Comparison of ENCODE assay signal across 19 mouse cellular contexts in the genomic region with DNA sequence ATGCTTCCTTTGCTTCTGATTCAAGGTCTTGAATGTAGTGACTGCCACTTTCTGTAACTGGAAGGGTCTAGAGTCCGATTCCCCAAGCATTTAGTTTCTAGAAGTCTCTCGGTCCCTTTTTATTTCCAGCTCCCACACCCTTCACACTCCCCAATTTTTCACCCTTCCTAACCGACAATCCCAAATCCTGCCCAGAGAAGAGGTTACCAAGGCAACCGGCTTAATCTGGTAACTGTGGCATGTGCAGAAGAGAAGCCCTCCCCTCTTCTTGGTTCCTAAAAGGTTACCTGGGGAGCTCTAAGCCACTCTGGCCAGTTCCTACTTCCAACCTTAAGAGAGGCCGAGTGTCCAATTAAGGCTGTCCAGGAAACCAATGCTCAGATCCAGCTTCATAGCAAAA. TPM values are rescaled to one million over a fixed set of nuclear protein-coding genes. Genes with fewer than 3 reads are reported as not detected.
A peak's percentile ranks its signal among the peaks of the same experiment; 100 is the strongest.
DNase-seq lines count a peak whose midpoint lies in the region; ATAC-seq lines count a peak whose summit lies in the region.
"Had no signal": no experiment of that assay in that cellular context is flagged by ENCODE, and none has a peak within 500 bp of the region (broad histone marks: within the 10 kb centered on the region; RNA-seq: fewer than 3 reads in every experiment).

No protein-coding gene starts in this region.

- no peaks in the 10 kb centered on the region for H3K27me3 ChIP-seq in stomach, embryonic 16.5 days (ENCODE audit: control insufficient read depth, insufficient read depth, low read length)

- peak overlapping the region; percentile 86; the same call in 1 of the 2 replicates for H3K27ac ChIP-seq in stomach, embryonic 16.5 days (ENCODE audit: low read length)
- H3K27ac ChIP-seq: gastrocnemius, adult 2 months; heart, embryonic 10.5 days; hindbrain, embryonic 10.5 days; kidney, postnatal 0 days; liver, embryonic 15.5 days had no signal

- 0 out of 2 replicates have a peak, but pooled peaks cover 18% of the 10 kb centered on the region for H3K36me3 ChIP-seq in stomach, embryonic 16.5 days (ENCODE audit: control insufficient read depth, insufficient read depth, low read length)

- DNase-seq in layer of hippocampus, postnatal 14 days (ENCODE audit: low spot score in 2 of 2): peak; percentile 65 to 75
- DNase-seq in layer of hippocampus, postnatal 25 days (ENCODE audit: extremely low spot score in 1 of 2, low spot score in 1 of 2): no peak
- DNase-seq in right cerebral cortex, postnatal 10 days (ENCODE audit: low spot score in 2 of 2): peak; percentile 59 to 80
- no peak for DNase-seq in right cerebral cortex, postnatal 36 days (ENCODE audit: low spot score in 2 of 2)
- peak; percentile 34 for DNase-seq in brain, embryonic 18.5 days (ENCODE audit: low read depth, low spot score)
- DNase-seq in testis, postnatal 10 days (ENCODE audit: low spot score): no peak
- DNase-seq: adrenal gland, adult 8-10 months; cerebellum, adult 11-12 months; cerebellum, postnatal 14 days; embryo, embryonic 11 days; gastrocnemius, adult 2 months; kidney, adult 18-20 months; thymus, adult 18-20 months had no signal

- H3K9ac ChIP-seq in stomach, embryonic 16.5 days (ENCODE audit: low read length): no peak overlapping the region
- H3K9ac ChIP-seq: liver, embryonic 15.5 days had no signal

- H3K9me3 ChIP-seq in stomach, embryonic 16.5 days (replicated peaks; ENCODE audit: control insufficient read depth, low read length): no peaks in the 10 kb centered on the region
- H3K9me3 ChIP-seq: heart, embryonic 10.5 days; hindbrain, embryonic 10.5 days; liver, embryonic 15.5 days had no signal

- H3K4me3 ChIP-seq in stomach, embryonic 16.5 days (replicated peaks; ENCODE audit: low read length): no peak overlapping the region
- H3K4me3 ChIP-seq: gastrocnemius, adult 2 months; heart, embryonic 10.5 days; hindbrain, embryonic 10.5 days; liver, embryonic 15.5 days had no signal

- ATAC-seq in stomach, embryonic 16.5 days (ENCODE audit: insufficient read depth, low FRiP score): no peak
- no peak for ATAC-seq in megakaryocyte-erythroid progenitor cell, adult 5-6 weeks (replicated peaks; ENCODE audit: low FRiP score, low TSS enrichment, poor library complexity, severe bottlenecking)

- H3K4me2 ChIP-seq in stomach, embryonic 16.5 days (ENCODE audit: low read depth, low read length): no peak overlapping the region

- WGBS in stomach, embryonic 16.5 days: 52% methylated on average over 5 of the region's 5 CpGs

- peaks cover 14% of the 10 kb centered on the region; the same call in 1 of the 2 replicates for H3K4me1 ChIP-seq in stomach, embryonic 16.5 days (ENCODE audit: control insufficient read depth, insufficient read depth, low read length)

RNA-seq across cellular contexts. Expression of gene Rapgefl1, which starts 1.3 kb away (rescaled TPM):
- total RNA-seq in layer of hippocampus, postnatal 14 days (2021): 100 to 1,000 TPM; 159 to 165 TPM
- 100 to 1,000 TPM; 185 to 222 TPM for total RNA-seq in layer of hippocampus, postnatal 25 days (2021)
- 6.5 and 7.8 TPM in 2 replicates for polyA plus RNA-seq in stomach, embryonic 16.5 days (2015; fragmentation: Nextera tagmentation; extraction: Ambion mirVana)
- 2.2 TPM in 1 of 2 replicates, not detected in the other for total RNA-seq in megakaryocyte-erythroid progenitor cell, adult 5-6 weeks (2014; fragmentation: Nextera tagmentation)
- 1.7 TPM in 1 of 2 replicates, not detected in the other for total RNA-seq in megakaryocyte-erythroid progenitor cell, adult 5-6 weeks (2017)

RNA-seq across cellular contexts. Expression of gene Wipf2, which starts 28.1 kb away (rescaled TPM):
- 10 to 100 TPM; 35.8 to 43.8 TPM for total RNA-seq in layer of hippocampus, postnatal 14 days (2021)
- total RNA-seq in layer of hippocampus, postnatal 25 days (2021): 10 to 100 TPM; 57.2 to 61.4 TPM
- 5.0 and 5.3 TPM in 2 replicates for polyA plus RNA-seq in stomach, embryonic 16.5 days (2015; fragmentation: Nextera tagmentation; extraction: Ambion mirVana)
- total RNA-seq in megakaryocyte-erythroid progenitor cell, adult 5-6 weeks (2014; fragmentation: Nextera tagmentation): 23.5 and 26.9 TPM in 2 replicates
- 3.6 and 4.4 TPM in 2 replicates for total RNA-seq in megakaryocyte-erythroid progenitor cell, adult 5-6 weeks (2017)

RNA-seq across cellular contexts. Expression of gene Casc3, which starts 30.6 kb away (rescaled TPM):
- total RNA-seq in layer of hippocampus, postnatal 14 days (2021): 10 to 100 TPM; 56.7 to 59.7 TPM
- total RNA-seq in layer of hippocampus, postnatal 25 days (2021): 10 to 100 TPM; 53.3 to 60.6 TPM
- polyA plus RNA-seq in stomach, embryonic 16.5 days (2015; fragmentation: Nextera tagmentation; extraction: Ambion mirVana): 25.1 and 26.3 TPM in 2 replicates
- 47.6 and 51.8 TPM in 2 replicates for total RNA-seq in megakaryocyte-erythroid progenitor cell, adult 5-6 weeks (2014; fragmentation: Nextera tagmentation)
- 37.4 and 53.5 TPM in 2 replicates for total RNA-seq in megakaryocyte-erythroid progenitor cell, adult 5-6 weeks (2017)

RNA-seq across cellular contexts. Expression of gene Msl1, which starts 40.0 kb away (rescaled TPM):
- total RNA-seq in layer of hippocampus, postnatal 14 days (2021): 100 to 1,000 TPM; 149 to 161 TPM
- total RNA-seq in layer of hippocampus, postnatal 25 days (2021): 100 to 1,000 TPM; 170 to 176 TPM
- 18.0 and 18.4 TPM in 2 replicates for polyA plus RNA-seq in stomach, embryonic 16.5 days (2015; fragmentation: Nextera tagmentation; extraction: Ambion mirVana)
- total RNA-seq in megakaryocyte-erythroid progenitor cell, adult 5-6 weeks (2014; fragmentation: Nextera tagmentation): 58.6 and 74.8 TPM in 2 replicates
- 57.8 and 68.3 TPM in 2 replicates for total RNA-seq in megakaryocyte-erythroid progenitor cell, adult 5-6 weeks (2017)

Comparison
In these comparisons a context has a peak if more than half of its experiments do, and no peak if none do; other contexts are left out.
1. DNase-seq: peak in layer of hippocampus, postnatal 14 days (2 of 2), right cerebral cortex, postnatal 10 days (2 of 2) and brain, embryonic 18.5 days (single experiment); none in layer of hippocampus, postnatal 25 days (0 of 2), right cerebral cortex, postnatal 36 days (0 of 2) and testis, postnatal 10 days (single experiment).
2. RNA of gene Rapgefl1, which starts 1.3 kb away (total RNA-seq): 185 to 222 TPM in layer of hippocampus, postnatal 25 days and 159 to 165 TPM in layer of hippocampus, postnatal 14 days; 1.7 to 2.2 TPM in megakaryocyte-erythroid progenitor cell, adult 5-6 weeks; every median in the first group is over 10 times any median in the second.